Mouse (Mus musculus) lung, postnatal 0 days (tissue): ENCODE results near the gene Wdr47. TPM values are rescaled to one million over a fixed set of nuclear protein-coding genes. Genes with fewer than 3 reads are reported as not detected.
"Not testable (repeated sequence)": the region's sequence is repeated elsewhere in the genome, so short reads cannot be mapped to it uniquely, and the experiment has no call there.

Source experiments
- ATAC-seq: fragments of 200-750 bp; cut with Nextera tagmentation; 2 replicates; pipeline ENCODE4 v1.8.0; 2017; ENCODE audit warnings: moderate library complexity
- DNase-seq: peaks from one replicate; pipeline ENCODE4 v3.0.0-alpha.2; 2016; ENCODE audit warnings: low spot score
- H3K27ac ChIP-seq: fragments of 300-500 bp; sonication (generic); 2 replicates; pipeline ENCODE4 v1.5.1; 2014; ENCODE audit warnings: antibody characterized with exemption, mild to moderate bottlenecking, low read length, mixed read lengths
- H3K27me3 ChIP-seq: fragments of 300-500 bp; sonication (generic); replicated peaks from 2 replicates; pipeline ENCODE4 v1.6.1; 2014; ENCODE audit warnings: low read length, mixed read lengths; ENCODE audit not compliant: insufficient read depth
- H3K36me3 ChIP-seq: fragments of 300-500 bp; sonication (generic); 2 replicates; pipeline ENCODE4 v1.6.1; 2014; ENCODE audit warnings: low read length, mixed read lengths; ENCODE audit not compliant: insufficient read depth
- H3K4me1 ChIP-seq: fragments of 300-500 bp; sonication (generic); 2 replicates; pipeline ENCODE4 v1.6.1; 2014; ENCODE audit warnings: antibody characterized with exemption, low read depth, low read length, mixed read lengths; ENCODE audit not compliant: insufficient read depth
- H3K4me2 ChIP-seq: fragments of 300-500 bp; sonication (generic); replicated peaks from 2 replicates; pipeline ENCODE4 v1.6.1; 2014; ENCODE audit warnings: low read depth, mild to moderate bottlenecking, low read length, moderate library complexity, mixed read lengths
- H3K4me3 ChIP-seq: fragments of 300-500 bp; sonication (generic); 2 replicates; pipeline ENCODE4 v1.5.1; 2014; ENCODE audit warnings: low read depth, low read length
- H3K9ac ChIP-seq: fragments of 300-500 bp; sonication (generic); replicated peaks from 2 replicates; pipeline ENCODE4 v1.6.1; 2014; ENCODE audit warnings: low read depth, mild to moderate bottlenecking
- H3K9me3 ChIP-seq: fragments of 300-500 bp; sonication (generic); 2 replicates; pipeline ENCODE4 v1.6.1; 2016; ENCODE audit warnings: low read length, mixed read lengths
- CTCF ChIP-seq: IDR thresholded peaks from 2 replicates; pipeline ENCODE4 v1.5.1; 2016; ENCODE audit warnings: antibody characterized with exemption, mild to moderate bottlenecking
- EP300 ChIP-seq: IDR thresholded peaks from 2 replicates; pipeline ENCODE4 v1.6.1; 2016; ENCODE audit warnings: antibody characterized with exemption, mild to moderate bottlenecking, control low read depth
- WGBS: fragments of 180-500 bp; shearing (Covaris S2); extraction: QIAGEN DNeasy Blood & Tissue Kit; methylation state at CpG from one replicate; pipeline ENCODE4 v1.1.7; 2014; 5-methylcytosine and 5-hydroxymethylcytosine counted together
- polyA plus RNA-seq: library from polyadenylated mRNA; unstranded; fragments of >200 nt; fragmentation: Nextera tagmentation; extraction: Ambion mirVana; gene quantifications from 2 replicates; pipeline ENCODE4 v1.2.1, GENCODE M21; 2015

Wdr47 gene
- polyA plus RNA-seq, 1 experiment from 2014 or later, result 7.8 TPM

- H3K27ac ChIP-seq, result no peak overlapping the region
- H3K4me3 ChIP-seq, result no peak overlapping the region
- H3K36me3 ChIP-seq, result no peaks in the 10 kb centered on the region
- DNase-seq (no peak), ATAC-seq (no peak)
- no peak for TF ChIP-seq CTCF
- TF ChIP-seq EP300, result no peak
- no peak overlapping the region for H3K9ac ChIP-seq
- H3K27me3 ChIP-seq, result no peaks in the 10 kb centered on the region
- no peaks in the 10 kb centered on the region for H3K9me3 ChIP-seq
- H3K4me2 ChIP-seq, result no peak overlapping the region
- 76% methylated on average over 5 of the region's 5 CpGs for WGBS
- H3K4me1 ChIP-seq, result no peaks in the 10 kb centered on the region
These were observed 43.7 kb downstream of the Wdr47 start for GRCm38 (mm10) chr3:108634761-108635160.

GRCm38 (mm10) chr3:108639412-108639811 is 48.3 kb downstream of the Wdr47 start:
- 74% methylated on average over 4 of the region's 4 CpGs for WGBS
- TF ChIP-seq CTCF, result peak; percentile 51
- no peak for TF ChIP-seq EP300
- Histone ChIP-seq H3K27me3 (no peaks in the 10 kb centered on the region), H3K9me3 (no peaks in the 10 kb centered on the region), H3K4me3 (no peak overlapping the region), H3K36me3 (no peaks in the 10 kb centered on the region; the same call in 1 of the 2 replicates), H3K4me1 (no peaks in the 10 kb centered on the region), H3K27ac (no peak overlapping the region), H3K4me2 (no peak overlapping the region), H3K9ac (no peak overlapping the region)
- ATAC-seq (no peak), DNase-seq (peak; percentile 18)

- no peak overlapping the region for H3K4me2 ChIP-seq
- 76% methylated on average over 4 of the region's 4 CpGs for WGBS
- H3K36me3 ChIP-seq, result no peaks in the 10 kb centered on the region; the same call in 1 of the 2 replicates
- no peak for DNase-seq
- H3K4me1 ChIP-seq, result no peaks in the 10 kb centered on the region
- H3K9ac ChIP-seq, result no peak overlapping the region
- no peaks in the 10 kb centered on the region for H3K27me3 ChIP-seq
- no peaks in the 10 kb centered on the region for H3K9me3 ChIP-seq
- H3K27ac ChIP-seq, result no peak overlapping the region
- ATAC-seq, result no peak
- no peak overlapping the region for H3K4me3 ChIP-seq
- TF ChIP-seq CTCF (no peak), EP300 (no peak)
These were observed 49.9 kb downstream of the Wdr47 start for GRCm38 (mm10) chr3:108640998-108641397.

GRCm38 (mm10) chr3:108644856-108645255 is 53.8 kb downstream of the Wdr47 start:
- Histone ChIP-seq H3K9ac (no peak overlapping the region), H3K36me3 (no peaks in the 10 kb centered on the region; the same call in 1 of the 2 replicates), H3K4me1 (no peaks in the 10 kb centered on the region), H3K9me3 (no peaks in the 10 kb centered on the region), H3K27ac (no peak overlapping the region), H3K4me2 (no peak overlapping the region), H3K27me3 (no peaks in the 10 kb centered on the region), H3K4me3 (no peak overlapping the region)
- TF ChIP-seq EP300, result no peak
- TF ChIP-seq CTCF, result no peak
- ATAC-seq, result no peak
- DNase-seq, result no peak
- 89% methylated on average over 3 of the region's 3 CpGs for WGBS

- no peak for ATAC-seq
- no peaks in the 10 kb centered on the region for H3K27me3 ChIP-seq
- 66% methylated on average over 7 of the region's 7 CpGs for WGBS
- H3K4me1 ChIP-seq, result no peaks in the 10 kb centered on the region
- H3K27ac ChIP-seq, result no peak overlapping the region
- no peaks in the 10 kb centered on the region for H3K9me3 ChIP-seq
- no peaks in the 10 kb centered on the region; the same call in 1 of the 2 replicates for H3K36me3 ChIP-seq
- H3K4me2 ChIP-seq, result no peak overlapping the region
- no peak for DNase-seq
- H3K9ac ChIP-seq, result no peak overlapping the region
- no peak for TF ChIP-seq CTCF
- TF ChIP-seq EP300, result no peak
- H3K4me3 ChIP-seq, result no peak overlapping the region
These were observed 55.0 kb downstream of the Wdr47 start for GRCm38 (mm10) chr3:108646036-108646435.

GRCm38 (mm10) chr3:108647681-108648080 is 56.6 kb downstream of the Wdr47 start:
- H3K27me3 ChIP-seq, H3K4me3 ChIP-seq, H3K36me3 ChIP-seq, ATAC-seq, H3K4me2 ChIP-seq, H3K27ac ChIP-seq, H3K9ac ChIP-seq, H3K9me3 ChIP-seq, DNase-seq, H3K4me1 ChIP-seq: not testable (repeated sequence)
- 55% methylated on average over 5 of the region's 5 CpGs for WGBS
